21 mouse cellular contexts compared by ENCODE assay signal in genomic region chrX:37144498-37144897, GRCm38 (mm10). TPM values are rescaled to one million over a fixed set of nuclear protein-coding genes. Genes with fewer than 3 reads are reported as not detected.
"Had no signal": no experiment of that assay in that cellular context is flagged by ENCODE, and none has a peak within 500 bp of the region (broad histone marks: within the 10 kb centered on the region; RNA-seq: fewer than 3 reads in every experiment).

No protein-coding gene starts in this region.

RNA-seq across cellular contexts. Expression of gene Akap14, which starts 24.1 kb away (rescaled TPM):
- total RNA-seq: heart, adult 8-10 months; heart, postnatal 10 days; heart, postnatal 14 days; heart, postnatal 25 days; heart, postnatal 36 days; heart, postnatal 4 days; hematopoietic stem cell, adult 5-6 weeks; hindbrain, postnatal 0 days; layer of hippocampus, postnatal 25 days had no signal
- polyA plus RNA-seq: heart, embryonic 10.5 days; heart, embryonic 11.5 days; heart, embryonic 12.5 days; heart, embryonic 13.5 days; heart, embryonic 16.5 days; intestine, embryonic 14.5 days; intestine, embryonic 15.5 days; intestine, embryonic 16.5 days; kidney, adult 2 months; kidney, embryonic 16.5 days; kidney, postnatal 0 days; large intestine, adult 2 months had no signal
